Mouse (Mus musculus) ovary, postnatal 36 days (tissue): Measurements from ENCODE around the gene Adamts18.

Experiments
- DNase-seq: peaks from one replicate; pipeline ENCODE4 v3.0.0; 2022; ENCODE audit warnings: low spot score, mixed read lengths

Gene Adamts18

DNA sequence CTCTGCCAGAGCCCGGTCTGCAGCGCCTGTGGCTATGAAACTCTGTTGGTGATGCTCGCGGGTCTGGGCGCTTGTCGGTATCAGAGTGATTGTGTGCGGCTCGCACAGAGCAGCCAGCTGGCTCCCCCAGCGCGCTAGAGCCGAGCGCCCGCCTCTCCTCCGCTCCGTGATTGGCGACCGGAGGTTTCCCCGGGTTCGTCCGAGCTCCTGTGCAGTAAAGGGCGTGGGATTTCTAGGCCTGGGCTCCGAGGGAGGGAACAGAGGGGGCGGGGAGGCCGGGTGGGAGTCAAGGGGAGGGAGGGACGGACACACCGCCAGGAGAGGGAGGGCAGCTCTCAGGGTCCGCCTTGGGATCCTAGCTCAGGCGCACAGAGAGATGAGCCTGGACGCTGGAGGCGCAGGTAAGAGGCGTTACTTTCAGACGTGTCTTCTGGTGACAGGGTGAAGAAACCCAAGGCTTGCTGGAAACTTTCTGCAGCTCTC lies at the start of gene Adamts18:
Adamts18 (minus strand) TSS at position 86 of the 483 bp plus-strand sequence.
- peak; percentile 23 for DNase-seq

DNA sequence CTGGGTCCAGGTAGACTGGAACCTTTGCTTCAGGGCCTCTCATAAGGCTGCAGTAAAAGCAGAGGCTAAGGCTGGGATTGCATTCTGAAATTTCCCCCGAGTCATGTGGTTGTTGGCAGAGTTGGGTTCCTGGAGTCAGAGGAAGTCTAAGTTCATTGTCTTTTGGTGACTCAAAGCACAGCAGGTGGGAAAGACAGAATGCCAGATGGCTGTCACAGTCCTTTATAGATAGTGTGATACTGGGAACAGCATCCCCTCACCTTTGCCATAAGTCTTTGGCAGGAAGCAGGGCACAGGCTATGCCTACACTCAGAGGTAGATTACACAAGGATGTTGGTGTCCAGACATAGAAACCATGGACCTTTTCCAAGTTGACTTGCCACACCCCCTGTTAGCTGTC lies 47.9 kb upstream of the Adamts18 start:
- DNase-seq = no peak

DNA sequence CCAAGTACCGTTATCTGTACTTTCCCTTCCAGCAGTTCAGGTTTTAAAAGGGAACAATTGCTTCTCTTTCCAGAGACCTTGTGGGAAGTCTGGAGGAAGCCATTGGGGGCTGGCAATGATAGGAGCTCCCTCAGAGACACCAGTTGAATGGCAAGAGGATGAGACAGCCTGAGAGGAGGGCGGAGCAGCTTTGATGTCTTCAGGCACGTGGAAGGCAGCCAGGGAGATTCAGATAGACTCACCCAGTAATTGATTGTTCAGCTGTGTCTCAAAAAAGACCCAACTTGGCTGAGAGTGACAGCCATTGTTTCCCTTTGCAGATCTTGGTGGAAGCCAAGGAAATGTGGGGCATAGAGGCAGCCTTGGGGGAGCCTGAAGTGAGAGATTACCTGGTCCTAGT lies 42.8 kb upstream of the Adamts18 start:
- no peak for DNase-seq

DNA sequence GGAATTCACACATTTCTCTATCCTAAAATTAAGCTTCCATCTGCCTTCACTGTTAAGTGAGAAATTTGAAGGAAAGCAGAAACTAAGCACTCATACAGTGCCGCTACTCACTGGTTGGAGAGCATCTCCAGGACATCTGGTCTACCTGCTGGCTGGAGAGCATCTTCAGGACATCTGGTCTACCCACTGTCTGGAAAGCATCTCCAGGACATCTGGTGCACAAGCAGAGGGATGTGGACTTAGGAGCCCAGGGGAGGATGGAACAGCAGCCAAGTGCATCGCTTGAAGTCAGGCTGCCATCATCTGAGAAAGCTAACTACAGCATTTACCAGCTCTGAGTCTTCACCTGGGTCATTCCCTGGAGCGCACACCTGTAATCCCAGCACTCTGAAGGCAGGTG lies 38.0 kb upstream of the Adamts18 start:
- no peak for DNase-seq

DNA sequence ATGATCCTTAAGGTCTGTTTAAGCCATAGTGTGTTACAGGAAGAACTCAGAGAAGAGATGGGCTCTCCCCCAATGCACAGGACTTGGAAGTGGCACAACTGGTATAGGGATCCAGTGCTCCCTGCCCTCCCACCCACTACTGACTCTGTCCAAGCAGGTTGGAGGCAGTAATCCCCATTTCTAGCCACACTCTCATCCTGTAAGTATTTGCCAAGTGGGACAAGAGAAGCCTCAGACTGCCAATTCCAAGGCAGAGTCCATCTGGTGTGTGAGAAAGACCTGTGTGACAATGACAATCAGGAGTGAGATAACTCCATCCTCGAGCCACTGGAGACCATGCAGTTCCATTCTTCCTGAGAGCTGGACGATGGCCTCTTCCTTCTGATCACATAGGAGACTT lies 36.6 kb upstream of the Adamts18 start:
- DNase-seq = no peak

DNA sequence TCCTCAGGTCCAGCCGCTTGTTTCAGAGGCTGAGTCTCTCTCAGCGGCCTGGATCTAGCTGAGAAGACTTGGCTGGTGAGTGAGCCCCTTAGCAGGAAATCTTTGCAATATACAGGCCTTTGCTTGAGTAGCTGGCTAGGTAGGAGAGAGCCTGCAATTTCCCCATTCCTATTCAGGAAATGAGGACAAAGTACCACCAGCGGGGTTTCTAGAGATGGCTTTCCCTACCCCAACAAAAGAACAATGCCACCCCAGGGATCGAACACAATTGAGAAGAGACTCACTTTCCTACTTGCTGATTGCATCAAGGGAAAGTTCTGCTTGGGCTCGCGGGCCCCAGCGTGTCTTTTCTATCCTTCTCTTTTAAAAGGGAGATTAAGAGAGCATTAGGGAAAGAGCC lies 35.5 kb upstream of the Adamts18 start:
- DNase-seq = no peak

DNA sequence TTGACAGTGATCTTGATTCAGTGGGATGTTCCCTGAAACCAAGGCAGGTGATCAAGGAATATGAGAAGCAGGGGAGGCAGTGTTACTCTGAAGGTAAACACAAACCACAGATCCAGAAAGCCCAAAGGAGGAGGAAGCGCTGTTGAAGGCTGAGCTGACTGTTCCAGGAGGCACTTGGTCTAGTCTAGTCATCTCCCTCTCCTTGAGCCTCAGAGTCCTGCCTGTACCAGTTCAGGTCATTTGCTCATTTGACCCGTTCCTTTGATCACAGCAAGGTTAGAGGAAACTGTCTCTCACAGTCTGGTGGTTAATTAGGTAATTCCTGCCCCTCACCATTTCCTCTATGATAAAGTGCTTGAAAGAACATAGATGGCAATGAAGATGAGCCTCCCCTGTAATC lies 34.0 kb upstream of the Adamts18 start:
- no peak for DNase-seq

DNA sequence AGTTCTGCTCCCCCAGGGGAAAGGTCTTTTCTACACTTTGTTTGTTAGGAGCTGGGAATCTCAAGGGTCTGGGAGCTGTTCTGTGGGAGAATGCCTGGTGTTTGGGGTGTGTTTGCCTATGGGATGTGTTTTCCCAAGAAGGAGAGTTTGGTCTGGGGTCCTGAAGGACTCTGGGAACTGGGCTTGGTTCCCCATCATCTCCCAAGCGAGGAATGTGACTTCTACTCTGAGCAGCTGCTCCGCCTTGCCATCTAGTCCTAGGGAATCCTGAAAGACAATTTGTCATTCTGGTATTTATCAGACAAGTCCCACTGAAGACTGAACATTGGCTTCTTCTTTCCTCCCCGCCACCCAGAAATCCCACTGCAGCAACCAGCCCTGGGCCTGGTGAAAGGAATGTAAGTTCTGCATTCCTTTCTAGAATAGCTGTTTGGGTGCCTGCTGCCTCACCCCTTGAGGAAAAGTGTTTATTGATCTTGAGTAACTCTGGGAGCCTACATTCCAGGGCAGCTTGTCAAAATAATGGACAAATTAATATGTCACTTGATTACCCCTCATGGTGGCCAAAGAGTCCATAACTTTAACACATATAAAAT lies 30.0 kb upstream of the Adamts18 start:
- DNase-seq = no peak

DNA sequence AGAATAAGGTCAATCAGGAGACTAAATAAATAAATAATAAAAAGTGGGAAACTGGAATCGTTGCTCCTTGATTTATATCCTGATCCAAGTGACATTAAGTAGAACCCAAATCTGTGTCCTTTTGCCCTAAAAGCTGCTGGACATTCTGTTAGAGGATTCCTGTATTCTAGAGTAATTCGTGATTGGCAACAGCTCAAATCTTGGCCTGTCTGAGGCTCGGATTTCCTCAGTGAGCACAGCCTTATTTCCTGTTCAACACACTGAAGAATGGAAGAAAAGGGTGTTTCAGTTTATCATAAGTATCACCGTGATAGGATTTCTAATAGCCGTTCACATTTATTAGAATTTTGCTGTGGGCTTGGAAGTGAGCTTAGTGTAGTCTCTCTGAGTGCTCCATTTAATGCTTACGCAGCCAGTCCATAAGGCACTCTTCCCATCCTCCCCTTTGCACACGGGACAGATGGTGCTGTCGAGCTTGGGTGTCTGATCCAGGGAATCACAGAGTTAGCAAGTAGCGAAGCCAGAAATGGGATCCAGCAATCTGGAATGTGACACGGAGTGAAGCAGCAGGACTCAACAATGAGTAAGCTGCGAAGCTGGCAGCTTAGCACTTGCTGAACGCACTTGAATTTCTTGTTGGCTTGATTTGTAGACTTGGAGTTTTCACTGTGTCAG lies 25.0 kb upstream of the Adamts18 start:
- no peak for DNase-seq

DNA sequence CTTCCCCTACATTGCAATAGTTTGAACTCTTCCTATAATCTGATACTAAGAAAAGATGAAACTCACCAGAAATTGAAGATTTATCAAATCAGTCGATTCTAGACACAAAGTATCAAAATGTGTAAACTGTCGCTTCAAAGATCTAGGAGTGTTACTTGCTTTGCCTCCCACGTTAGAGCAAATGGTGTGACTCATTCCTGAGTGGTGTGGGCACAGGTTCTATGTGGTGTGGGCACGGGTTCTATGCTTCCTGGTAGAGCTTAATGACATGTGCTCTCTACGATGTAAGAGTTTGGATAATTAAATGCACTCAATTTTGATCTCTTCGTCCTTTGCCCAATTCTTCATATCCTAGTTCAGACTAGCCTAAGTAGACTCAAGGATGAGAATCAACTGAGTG lies 23.9 kb upstream of the Adamts18 start:
- no peak for DNase-seq

DNA sequence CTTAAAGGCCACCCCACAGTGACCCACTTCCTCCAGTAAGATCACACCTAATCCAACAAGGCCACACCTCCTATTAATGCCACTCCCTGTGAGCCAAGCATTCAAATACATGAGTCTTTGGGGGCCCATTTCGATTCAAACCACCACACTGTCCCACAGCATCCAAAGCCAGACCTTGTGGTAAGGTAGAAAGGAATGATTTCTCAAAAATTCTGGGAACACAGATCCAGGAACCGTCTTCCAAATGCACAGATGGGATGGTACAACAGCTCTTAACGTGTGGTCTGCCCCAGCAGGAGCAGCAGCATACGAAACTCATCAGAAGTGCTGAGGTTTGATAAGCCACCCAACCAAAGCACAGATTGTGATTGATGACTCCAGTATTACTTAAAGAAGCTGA lies 18.0 kb upstream of the Adamts18 start:
- DNase-seq = no peak

DNA sequence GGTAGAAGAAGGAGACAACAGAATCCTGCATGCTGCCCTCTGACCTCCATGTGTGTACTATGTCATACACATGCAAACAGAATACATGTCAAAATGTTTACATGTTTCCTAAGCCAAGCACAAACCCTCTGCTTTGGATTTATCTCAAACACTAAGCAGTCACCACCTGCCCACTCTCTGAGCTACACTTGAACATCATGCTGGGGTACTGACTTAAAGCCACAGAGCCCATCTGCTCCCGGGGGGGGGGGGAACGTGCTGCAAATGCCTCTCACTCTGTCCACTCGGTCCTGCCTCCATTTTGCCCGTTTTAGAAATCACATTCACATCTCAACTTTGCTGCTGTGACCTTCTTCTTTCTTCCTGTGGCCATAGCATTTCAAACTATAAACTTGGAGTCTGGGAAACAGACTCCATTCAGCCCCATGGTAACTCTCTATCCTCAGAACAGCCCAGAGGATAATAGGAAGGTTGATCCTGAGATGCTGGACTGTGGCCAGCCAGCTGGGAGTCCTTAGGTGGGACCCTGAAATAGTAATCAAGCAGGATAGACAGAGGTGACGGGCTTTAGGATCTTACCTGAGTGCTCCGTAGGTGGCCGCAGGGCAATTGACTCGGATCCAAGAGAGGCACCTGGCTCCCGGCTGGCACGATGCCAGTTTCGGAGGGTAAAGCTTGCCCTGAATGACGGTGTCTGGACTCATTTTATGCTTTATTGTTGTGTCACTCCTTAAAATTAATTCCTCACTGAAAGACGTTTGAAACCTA lies 17.0 kb upstream of the Adamts18 start:
- DNase-seq = no peak

DNA sequence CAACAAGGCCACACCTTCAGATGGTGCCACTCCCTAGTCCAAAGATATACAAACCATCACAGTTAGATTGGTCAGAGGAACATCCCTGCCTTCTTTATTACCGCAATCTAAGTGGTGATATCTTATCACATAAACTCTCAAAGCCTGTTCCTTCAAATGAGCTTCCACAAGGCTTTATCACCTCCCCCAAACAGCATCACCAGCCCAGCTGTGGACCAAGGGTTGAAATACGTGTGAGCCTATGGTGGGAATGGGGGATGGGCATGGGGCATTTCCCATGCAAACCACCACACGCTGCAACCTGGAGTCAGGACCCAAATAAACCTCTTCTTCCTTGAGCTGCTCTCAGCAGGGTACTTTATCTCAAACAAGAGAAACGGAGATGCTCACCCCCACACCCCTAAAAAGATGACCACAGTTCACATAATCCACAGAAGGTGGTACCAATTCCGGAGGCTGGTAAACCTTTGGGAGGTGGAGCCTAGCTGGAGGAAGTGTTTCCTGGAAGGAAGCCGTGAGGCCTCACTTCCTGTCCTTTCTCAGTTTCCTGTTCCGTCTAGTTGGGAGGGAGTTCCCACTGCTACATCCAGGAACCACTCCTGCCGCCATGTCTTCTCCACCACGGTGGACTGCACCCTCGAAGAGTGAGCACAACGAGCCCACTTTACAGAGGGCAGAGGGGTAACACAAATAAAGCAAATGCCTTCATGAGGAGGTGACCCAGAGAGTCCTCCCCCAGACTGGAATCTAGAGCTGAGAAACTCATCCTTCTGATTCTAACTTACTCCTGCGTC lies 11.5 kb upstream of the Adamts18 start:
- no peak for DNase-seq

DNA sequence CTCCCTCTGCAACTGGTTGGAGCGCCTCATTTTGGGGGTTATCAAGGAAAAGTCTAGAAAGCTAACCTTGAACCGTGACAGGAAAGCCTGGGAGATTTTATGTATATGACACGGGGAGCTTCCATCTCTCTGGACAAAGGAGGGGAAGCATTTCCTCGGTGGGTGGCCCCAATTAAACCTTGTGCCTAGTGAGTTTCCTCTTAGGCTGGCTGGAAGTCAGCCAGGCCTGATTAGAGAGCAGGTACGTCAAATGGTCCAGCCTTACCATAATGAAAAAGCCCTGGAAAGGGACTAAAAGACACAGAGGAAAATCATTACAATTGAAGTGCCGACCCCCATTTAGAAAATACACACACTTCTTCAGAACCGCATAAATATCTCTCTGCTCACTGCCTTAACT lies 10.3 kb upstream of the Adamts18 start:
- no peak for DNase-seq

DNA sequence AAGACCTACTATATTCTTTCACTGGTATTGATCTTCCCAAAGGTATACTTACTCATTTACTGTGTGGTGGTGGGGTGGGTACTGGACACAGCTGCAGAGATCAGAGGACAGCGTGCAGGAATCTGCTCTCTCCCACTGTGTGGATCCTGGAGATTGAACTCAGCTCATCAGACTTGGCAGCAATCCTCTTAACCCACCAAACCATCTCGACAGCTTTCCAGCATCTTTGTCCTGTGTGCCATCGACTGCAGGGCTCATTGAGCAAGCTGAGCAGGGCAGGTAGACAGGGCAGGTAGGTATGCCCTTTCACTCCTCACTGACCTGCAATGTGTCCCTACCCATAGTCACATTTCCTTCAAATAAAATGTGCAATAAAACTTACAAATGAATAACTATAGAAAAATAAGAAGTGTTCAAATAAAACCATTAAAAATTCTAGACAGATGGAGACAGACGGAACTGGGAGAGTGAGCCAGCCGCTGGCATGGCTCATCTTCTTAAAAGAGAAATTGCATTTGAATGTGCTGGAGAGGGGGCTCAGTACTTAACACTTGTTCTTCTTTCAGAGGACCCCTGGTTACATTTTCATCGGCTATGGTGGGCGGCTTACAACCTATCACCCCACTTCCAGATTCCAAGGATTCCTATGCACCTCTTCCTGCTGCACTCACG lies 6.2 kb upstream of the Adamts18 start:
- DNase-seq = no peak

DNA sequence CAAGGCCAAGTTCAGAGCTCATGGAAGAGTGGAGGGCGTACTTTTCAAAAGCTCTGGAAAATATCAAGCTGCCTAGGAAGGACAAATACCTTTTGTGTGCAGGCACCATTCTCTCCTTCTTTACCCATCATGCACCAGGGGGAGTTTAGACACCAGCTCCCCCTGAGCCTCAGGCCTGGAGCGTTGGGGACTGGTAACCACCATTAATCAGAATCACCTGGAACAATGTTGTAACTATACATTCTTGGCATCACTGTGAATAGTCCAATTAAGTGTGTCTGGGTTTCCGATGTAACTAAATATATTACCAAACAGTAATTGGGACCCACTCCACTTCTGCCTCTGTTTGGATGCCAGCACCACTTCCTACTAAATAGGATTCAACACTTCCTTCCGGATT lies 5.2 kb upstream of the Adamts18 start:
- DNase-seq = no peak

DNA sequence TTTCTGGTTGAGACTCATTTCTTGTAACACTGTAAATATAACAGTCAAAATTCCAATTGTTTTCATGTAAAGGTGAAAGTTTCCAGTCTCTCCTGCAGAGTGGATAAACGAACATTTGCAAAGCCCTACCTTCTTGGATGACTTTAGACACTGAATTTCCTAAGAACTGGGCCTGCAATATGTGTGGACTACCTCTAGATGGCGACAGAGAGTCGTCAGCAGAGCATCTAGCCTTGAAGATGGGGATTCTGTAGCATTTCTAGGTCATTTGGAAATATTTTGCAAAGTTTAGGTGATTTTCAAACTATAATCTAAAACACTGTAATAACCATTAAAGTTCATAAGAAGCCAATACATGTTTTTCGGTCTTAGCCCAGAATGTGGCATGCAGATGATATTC lies 3.1 kb upstream of the Adamts18 start:
- no peak for DNase-seq

DNA sequence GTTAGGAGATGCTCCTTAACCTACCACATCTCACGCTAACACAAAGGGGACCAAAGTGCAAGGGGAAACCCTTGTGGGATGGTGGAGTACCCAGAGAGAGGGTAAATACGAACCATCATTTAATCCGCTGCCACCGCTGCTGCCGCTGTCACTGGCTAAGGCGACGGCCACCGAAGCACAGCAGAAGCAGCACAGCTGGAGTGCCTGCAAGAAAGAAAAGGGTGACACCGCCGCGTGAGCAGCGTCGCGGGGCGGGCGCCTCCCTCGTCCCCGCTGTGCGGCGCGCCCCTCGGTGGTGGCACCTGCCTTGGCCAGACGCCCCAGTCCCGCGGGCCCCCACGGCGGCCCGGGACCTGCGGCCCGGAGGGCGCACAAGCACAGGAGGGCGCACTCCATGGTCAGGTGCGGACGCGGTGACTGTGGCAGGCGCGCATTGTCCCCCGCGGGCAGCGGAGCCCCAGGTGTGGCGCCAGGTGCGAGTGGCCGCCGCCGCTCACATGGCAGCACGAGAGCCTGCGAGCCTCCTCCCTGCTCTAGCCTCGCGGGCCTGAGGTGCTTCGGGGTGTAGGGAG lies 371 bp downstream of the Adamts18 start:
- DNase-seq = no peak

DNA sequence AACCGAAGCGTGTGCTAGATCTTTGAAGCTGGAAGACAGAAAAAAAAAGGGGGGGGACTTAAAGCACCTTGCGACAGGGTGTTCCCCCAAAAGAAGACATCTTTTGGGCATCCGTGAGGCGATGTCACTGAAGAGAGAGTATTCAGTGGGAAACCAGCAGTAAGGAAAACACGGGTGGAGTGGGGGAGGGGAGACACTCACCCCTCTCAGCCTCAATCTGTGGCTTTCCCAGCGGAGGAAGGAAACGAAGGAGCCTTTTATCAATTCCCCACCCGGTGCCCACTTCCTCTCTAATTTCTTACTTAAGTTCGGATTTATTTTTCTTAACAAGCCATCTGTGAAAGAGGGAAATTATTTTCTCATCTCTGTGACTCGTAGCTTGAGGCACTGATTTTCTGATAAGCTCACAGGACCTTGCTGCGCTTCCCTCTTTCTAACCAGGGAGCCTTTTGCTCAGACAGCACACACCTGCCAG lies 895 bp downstream of the Adamts18 start:
- DNase-seq = no peak

DNA sequence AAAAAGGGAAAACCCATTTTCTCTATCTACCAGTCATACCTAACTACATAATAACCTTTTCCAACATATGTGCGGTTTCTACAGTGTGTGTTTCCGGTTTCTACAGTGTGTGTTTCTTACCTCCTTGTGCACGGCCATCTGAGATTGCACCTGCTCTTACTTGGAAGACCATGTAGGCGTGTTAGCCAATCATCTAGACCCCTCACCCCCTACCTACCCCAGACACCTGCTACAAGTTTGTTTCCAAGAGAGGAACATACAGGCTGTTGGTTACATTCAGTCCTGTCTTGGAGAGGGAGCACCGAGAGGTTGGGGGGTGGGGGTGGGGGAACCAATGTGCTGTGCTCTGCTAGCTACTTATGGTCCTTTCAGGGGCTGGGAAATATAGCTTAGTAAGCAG lies 1.9 kb downstream of the Adamts18 start:
- DNase-seq = no peak

DNA sequence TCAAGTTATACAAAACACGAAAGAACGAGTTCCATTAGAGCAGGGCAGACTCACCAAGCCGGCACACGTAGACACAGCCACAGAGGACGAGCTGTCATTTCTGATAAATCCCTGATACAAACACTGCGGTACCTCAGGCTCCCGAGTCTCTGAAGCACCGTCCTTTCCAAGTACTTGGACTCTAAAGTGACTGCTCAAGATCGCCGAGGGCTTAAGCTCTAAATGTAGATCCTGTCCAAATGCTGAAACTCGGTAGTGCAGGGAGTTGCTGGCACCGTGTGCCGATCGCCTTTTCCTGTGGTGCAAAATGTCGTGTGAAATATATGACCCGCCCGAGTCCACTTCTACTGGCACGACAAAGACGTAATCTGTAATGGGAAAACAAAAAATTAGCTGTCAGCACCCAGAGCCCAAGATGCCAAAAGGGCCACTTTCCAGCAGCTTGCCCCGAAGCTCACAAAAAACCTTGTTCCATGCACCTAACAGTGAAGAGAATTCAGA lies 3.7 kb downstream of the Adamts18 start:
- no peak for DNase-seq
